Mouse (Mus musculus) forebrain, embryonic 16.5 days (tissue): ENCODE results near the gene Abtb2. TPM values are rescaled to one million over a fixed set of nuclear protein-coding genes. Genes with fewer than 3 reads are reported as not detected.

ENCODE experiments used
- ATAC-seq: fragments of 200-750 bp; cut with Nextera tagmentation; 2 replicates; pipeline ENCODE4 v1.8.0; 2017; ENCODE audit warnings: mild to moderate bottlenecking, moderate library complexity
- H3K27ac ChIP-seq: fragments of 300-500 bp; sonication (generic); 2 replicates; pipeline ENCODE4 v1.5.1; 2014; ENCODE audit warnings: low read length, control low read depth
- H3K27me3 ChIP-seq: fragments of 300-500 bp; sonication (generic); replicated peaks from 2 replicates; pipeline ENCODE4 v1.6.1; 2014; ENCODE audit warnings: low read length; ENCODE audit not compliant: control insufficient read depth, insufficient read depth
- H3K36me3 ChIP-seq: fragments of 300-500 bp; sonication (generic); 2 replicates; pipeline ENCODE4 v1.6.1; 2014; ENCODE audit not compliant: control insufficient read depth, insufficient read depth
- H3K4me1 ChIP-seq: fragments of 300-500 bp; sonication (generic); replicated peaks from 2 replicates; pipeline ENCODE4 v1.6.1; 2014; ENCODE audit warnings: low read length; ENCODE audit not compliant: control insufficient read depth, insufficient read depth
- H3K4me2 ChIP-seq: fragments of 300-500 bp; sonication (generic); 2 replicates; pipeline ENCODE4 v1.6.1; 2014; ENCODE audit warnings: mild to moderate bottlenecking, low read length, control low read depth
- H3K4me3 ChIP-seq: fragments of 300-500 bp; sonication (generic); replicated peaks from 2 replicates; pipeline ENCODE4 v1.5.1; 2014; ENCODE audit warnings: mild to moderate bottlenecking, low read length, control low read depth
- H3K9ac ChIP-seq: fragments of 300-500 bp; sonication (generic); replicated peaks from 2 replicates; pipeline ENCODE4 v1.6.1; 2014; ENCODE audit warnings: low read depth, low read length, control low read depth
- H3K9me3 ChIP-seq: fragments of 300-500 bp; sonication (generic); 2 replicates; pipeline ENCODE4 v1.6.1; 2016; ENCODE audit warnings: low read length; ENCODE audit not compliant: control insufficient read depth
- WGBS: fragments of 180-500 bp; shearing (Covaris S2); extraction: QIAGEN DNeasy Blood & Tissue Kit; methylation state at CpG from one replicate; pipeline ENCODE4 v1.1.7; 2014; 5-methylcytosine and 5-hydroxymethylcytosine counted together
- polyA plus RNA-seq: library from polyadenylated mRNA; unstranded; fragments of >200 nt; fragmentation: Nextera tagmentation; extraction: Ambion mirVana; gene quantifications from 2 replicates; pipeline ENCODE4 v1.2.1, GENCODE M21; 2015

Gene Abtb2
- polyA plus RNA-seq, 1 experiment from 2014 or later = 7.4 TPM

DNA sequence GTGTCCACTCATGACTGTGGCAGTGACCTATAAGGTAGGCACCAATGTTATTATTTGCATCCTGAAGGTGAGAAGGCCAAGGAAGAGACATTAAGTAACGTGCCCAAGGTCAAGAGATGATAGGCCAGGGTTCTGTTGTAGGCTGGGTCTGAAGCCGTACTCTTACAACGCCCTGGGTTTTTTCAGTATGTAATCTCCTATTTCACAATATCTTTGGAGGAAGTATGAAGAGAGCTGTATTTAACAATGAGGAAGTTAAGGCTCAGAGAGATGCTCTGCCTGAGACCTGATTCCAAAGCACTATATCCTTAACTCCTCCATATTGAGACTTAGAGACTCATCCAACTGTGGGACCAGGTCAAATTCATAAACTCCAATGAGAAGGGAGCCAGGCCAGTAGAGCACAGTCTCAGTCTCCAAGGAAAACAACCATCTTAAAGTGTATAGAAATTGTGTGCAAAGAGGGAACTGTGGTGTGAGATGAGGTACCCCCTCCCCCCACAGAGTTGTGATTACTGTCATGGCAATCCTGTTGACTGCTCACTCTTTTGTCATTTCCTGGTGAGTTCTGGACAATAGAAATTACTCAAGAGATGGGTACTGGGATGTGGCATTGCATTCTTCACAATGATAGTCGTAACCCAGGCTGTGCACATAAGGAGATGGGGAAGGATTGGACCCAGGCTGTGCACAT is 39.8 kb downstream of the Abtb2 start:
- no peak overlapping the region for H3K4me2 ChIP-seq
- H3K9me3 ChIP-seq = no peaks in the 10 kb centered on the region
- peaks cover 4% of the 10 kb centered on the region for H3K4me1 ChIP-seq
- no peak overlapping the region for H3K4me3 ChIP-seq
- no peak overlapping the region for H3K9ac ChIP-seq
- no peak for ATAC-seq
- no peaks in the 10 kb centered on the region for H3K36me3 ChIP-seq
- no peaks in the 10 kb centered on the region for H3K27me3 ChIP-seq
- WGBS = 91% methylated on average over 4 of the region's 4 CpGs
- H3K27ac ChIP-seq = no peak overlapping the region

DNA sequence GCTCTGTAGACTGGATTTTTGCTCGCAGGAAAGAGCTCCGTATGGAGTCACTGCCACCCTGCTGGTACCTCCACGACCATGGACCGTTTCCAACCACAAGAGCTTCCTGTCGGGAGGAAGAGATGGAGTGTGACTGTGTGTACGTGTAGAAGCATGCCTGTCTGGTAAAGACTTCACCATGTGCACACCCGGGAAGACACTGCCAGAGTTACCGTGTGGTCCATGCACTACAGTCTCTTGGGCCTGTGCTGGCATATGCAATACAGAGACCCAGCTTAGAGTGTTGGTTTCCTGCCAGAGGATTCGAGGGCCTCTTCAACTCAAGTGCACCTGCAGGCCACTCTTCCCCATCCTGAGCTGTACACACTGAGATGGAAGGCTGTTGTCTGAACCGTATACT is 41.8 kb downstream of the Abtb2 start:
- no peak for ATAC-seq
- 84% methylated on average over 10 of the region's 10 CpGs for WGBS
- no peaks in the 10 kb centered on the region for H3K9me3 ChIP-seq

DNA sequence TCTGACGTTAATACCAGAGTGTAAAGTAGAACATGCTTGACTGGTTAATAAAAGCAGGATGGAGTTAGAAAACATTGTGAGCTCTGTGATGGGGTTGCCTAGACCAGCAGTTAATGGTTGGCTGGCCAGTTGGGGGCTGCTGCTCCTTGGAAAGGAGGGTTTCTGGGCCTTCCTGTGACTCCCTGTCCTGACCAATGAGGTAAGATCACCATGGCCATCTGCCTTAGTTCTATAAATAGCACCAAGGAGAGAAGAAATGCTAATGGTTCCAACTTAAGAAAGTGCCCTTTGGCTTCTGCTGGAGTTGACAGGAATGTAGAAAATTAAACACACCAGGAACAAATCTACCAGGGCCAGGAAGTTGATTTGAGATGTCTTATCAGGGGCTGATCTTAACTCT is 42.8 kb downstream of the Abtb2 start:
- 44% methylated on average over 1 of the region's 1 CpGs for WGBS
- Histone ChIP-seq H3K27ac (no peak overlapping the region), H3K36me3 (no peaks in the 10 kb centered on the region), H3K4me2 (no peak overlapping the region), H3K4me1 (peaks cover 4% of the 10 kb centered on the region), H3K9me3 (no peaks in the 10 kb centered on the region), H3K27me3 (no peaks in the 10 kb centered on the region), H3K9ac (no peak overlapping the region), H3K4me3 (no peak overlapping the region)
- ATAC-seq = no peak

More for the DNA sequence above, 41.8 kb downstream of the Abtb2 start:
- Histone ChIP-seq H3K27ac (no peak overlapping the region), H3K9ac (no peak overlapping the region), H3K4me2 (no peak overlapping the region), H3K4me3 (no peak overlapping the region), H3K4me1 (peaks cover 4% of the 10 kb centered on the region), H3K27me3 (no peaks in the 10 kb centered on the region), H3K36me3 (no peaks in the 10 kb centered on the region)

GRCm38 (mm10) chr2:103609499-103609898 is 43.4 kb downstream of the Abtb2 start:
- Histone ChIP-seq H3K4me2 (no peak overlapping the region), H3K4me3 (no peak overlapping the region), H3K27ac (no peak overlapping the region), H3K9ac (no peak overlapping the region), H3K27me3 (no peaks in the 10 kb centered on the region), H3K4me1 (peaks cover 4% of the 10 kb centered on the region), H3K9me3 (no peaks in the 10 kb centered on the region), H3K36me3 (no peaks in the 10 kb centered on the region)
- no peak for ATAC-seq
- 42% methylated on average over 3 of the region's 3 CpGs for WGBS

DNA sequence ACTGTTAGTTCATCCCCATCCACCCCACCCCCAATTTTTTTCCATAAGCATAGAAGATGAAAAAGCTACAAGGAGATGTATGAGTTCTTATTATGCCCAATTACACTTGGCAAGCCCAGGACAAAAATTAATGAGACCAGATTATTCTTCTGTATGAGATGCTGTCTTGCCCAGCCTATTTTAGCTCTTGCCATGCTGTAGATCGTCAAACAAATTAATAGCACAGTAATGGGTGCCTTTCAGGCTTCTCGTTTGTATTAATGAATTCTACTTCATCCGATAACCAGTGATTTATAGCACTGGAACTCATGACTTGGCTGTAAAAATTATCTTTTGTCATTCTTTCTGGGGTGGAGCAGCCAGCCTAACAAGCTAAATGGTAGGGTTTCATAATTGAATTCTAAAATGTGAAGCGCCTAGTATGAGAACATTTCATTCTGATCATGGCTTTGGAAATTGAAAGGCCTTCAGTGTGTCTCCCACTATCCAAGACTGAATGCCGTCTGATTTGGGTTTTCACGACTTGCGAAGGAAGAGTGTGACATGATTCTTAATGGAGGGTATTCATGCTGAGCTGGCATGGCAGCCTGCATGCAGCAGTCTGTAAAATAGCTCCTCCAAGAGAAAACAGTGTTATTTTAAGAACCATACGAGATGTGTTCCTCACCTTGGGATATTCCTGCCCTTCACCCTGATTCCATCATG is 44.9 kb downstream of the Abtb2 start:
- Histone ChIP-seq H3K4me3 (no peak overlapping the region), H3K9me3 (no peaks in the 10 kb centered on the region), H3K4me1 (peaks cover 4% of the 10 kb centered on the region), H3K4me2 (no peak overlapping the region), H3K9ac (no peak overlapping the region), H3K36me3 (no peaks in the 10 kb centered on the region), H3K27me3 (no peaks in the 10 kb centered on the region), H3K27ac (0 out of 2 replicates have a peak overlapping the region, but pooled peaks have one; percentile 4)
- WGBS = 31% methylated on average over 8 of the region's 8 CpGs
- peak; percentile 76 for ATAC-seq

- no peaks in the 10 kb centered on the region for H3K9me3 ChIP-seq
- WGBS = 81% methylated on average over 3 of the region's 3 CpGs
- H3K27me3 ChIP-seq = no peaks in the 10 kb centered on the region
- no peak for ATAC-seq
- H3K4me3 ChIP-seq = no peak overlapping the region
- no peak overlapping the region for H3K9ac ChIP-seq
- no peaks in the 10 kb centered on the region for H3K36me3 ChIP-seq
- peaks cover 4% of the 10 kb centered on the region for H3K4me1 ChIP-seq
- no peak overlapping the region for H3K27ac ChIP-seq
- H3K4me2 ChIP-seq = no peak overlapping the region
Measured at GRCm38 (mm10) chr2:103613865-103614264, 47.8 kb downstream of the Abtb2 start.

DNA sequence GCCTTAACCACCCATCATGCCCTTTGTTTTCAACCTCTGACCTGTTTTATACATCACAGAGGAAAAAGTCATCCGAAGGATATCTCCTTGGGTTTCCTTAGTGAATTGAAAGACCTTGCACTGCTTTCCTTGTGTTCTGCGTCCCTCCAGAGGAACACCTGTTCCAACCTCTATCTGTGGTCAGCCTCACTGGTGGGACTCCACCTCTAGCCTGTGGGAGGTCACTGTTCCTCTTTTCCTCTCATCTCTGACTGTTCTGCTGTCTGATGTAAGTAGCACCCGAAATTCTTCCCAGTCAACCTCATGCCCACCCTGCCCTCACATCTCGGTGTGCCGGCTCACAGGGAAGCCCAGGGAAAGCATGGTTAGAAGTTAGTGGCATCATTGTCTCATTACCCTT is 48.9 kb downstream of the Abtb2 start:
- ATAC-seq = no peak
- Histone ChIP-seq H3K9me3 (no peaks in the 10 kb centered on the region), H3K4me3 (no peak overlapping the region), H3K4me2 (no peak overlapping the region), H3K27ac (no peak overlapping the region), H3K27me3 (no peaks in the 10 kb centered on the region), H3K4me1 (no peaks in the 10 kb centered on the region; the same call in 1 of the 2 replicates), H3K36me3 (no peaks in the 10 kb centered on the region), H3K9ac (no peak overlapping the region)
- WGBS = 93% methylated on average over 5 of the region's 5 CpGs

DNA sequence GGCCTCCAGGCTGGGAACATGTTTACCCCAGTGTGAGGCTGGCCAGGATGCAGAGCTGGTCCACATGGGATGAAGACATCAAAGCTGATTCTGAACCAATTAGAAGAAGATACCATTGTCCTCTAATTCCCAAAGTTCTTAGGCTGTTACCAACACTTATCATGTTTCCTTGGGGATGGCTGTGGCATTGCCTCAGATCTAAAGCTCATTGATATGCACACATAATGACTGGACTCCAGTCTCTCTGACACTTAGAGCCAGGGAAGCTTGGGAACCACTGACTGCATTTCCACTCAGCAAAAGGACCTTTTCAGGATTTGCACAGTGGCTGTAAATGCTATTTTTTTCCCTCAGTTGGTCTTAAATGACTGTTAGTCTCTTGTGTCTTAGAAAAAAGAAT is 52.3 kb downstream of the Abtb2 start:
- H3K4me3 ChIP-seq = no peak overlapping the region
- no peaks in the 10 kb centered on the region for H3K36me3 ChIP-seq
- H3K4me1 ChIP-seq = no peaks in the 10 kb centered on the region
- H3K9me3 ChIP-seq = no peaks in the 10 kb centered on the region
- no peak overlapping the region for H3K27ac ChIP-seq
- H3K4me2 ChIP-seq = no peak overlapping the region
- no peak overlapping the region for H3K9ac ChIP-seq
- no peaks in the 10 kb centered on the region for H3K27me3 ChIP-seq
- no peak for ATAC-seq

- 29% methylated on average over 4 of the region's 4 CpGs for WGBS
- no peaks in the 10 kb centered on the region for H3K27me3 ChIP-seq
Measured at GRCm38 (mm10) chr2:103622950-103623349, 56.8 kb downstream of the Abtb2 start.

More at GRCm38 (mm10) chr2:103622950-103623349, 56.8 kb downstream of the Abtb2 start:
- no peak overlapping the region for H3K27ac ChIP-seq
- no peaks in the 10 kb centered on the region for H3K36me3 ChIP-seq
- no peak overlapping the region for H3K4me2 ChIP-seq
- peaks cover 12% of the 10 kb centered on the region for H3K4me1 ChIP-seq
- ATAC-seq = no peak
- no peaks in the 10 kb centered on the region for H3K9me3 ChIP-seq
- H3K9ac ChIP-seq = no peak overlapping the region
- H3K4me3 ChIP-seq = no peak overlapping the region
